Mouse (Mus musculus): ENCODE results near the gene Gtf2a2.

Gene Gtf2a2

DNA sequence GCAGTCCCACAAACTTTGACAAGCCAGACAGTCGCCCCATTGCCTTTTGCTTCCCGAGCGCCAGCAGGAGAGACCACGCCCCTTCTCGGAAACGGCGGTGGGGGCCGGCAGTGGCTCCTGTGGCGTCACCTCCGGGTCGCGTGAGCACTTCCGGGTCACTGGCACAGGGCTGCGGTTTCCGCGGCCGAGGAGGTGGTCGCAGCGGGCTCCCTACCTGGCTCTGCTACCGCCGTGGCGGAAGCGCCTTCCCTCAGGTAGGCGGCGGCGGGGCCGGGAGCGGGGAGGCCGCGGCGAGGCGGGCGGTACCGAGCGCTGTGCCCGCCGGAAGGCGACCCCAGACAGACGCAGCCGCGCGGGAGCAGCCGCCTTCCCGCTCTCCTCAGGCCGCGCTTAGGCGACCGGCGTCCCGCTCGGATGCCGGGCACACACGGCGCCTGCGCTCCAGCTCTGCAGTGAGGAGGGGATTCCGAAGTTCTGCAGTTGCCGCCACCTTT, at the start of gene Gtf2a2:
TSS of gene Gtf2a2 (plus strand) at position 143 of the 494 bp plus-strand sequence.
- DNase-seq (ENCODE audit: low spot score), result peak; percentile 90

DNA sequence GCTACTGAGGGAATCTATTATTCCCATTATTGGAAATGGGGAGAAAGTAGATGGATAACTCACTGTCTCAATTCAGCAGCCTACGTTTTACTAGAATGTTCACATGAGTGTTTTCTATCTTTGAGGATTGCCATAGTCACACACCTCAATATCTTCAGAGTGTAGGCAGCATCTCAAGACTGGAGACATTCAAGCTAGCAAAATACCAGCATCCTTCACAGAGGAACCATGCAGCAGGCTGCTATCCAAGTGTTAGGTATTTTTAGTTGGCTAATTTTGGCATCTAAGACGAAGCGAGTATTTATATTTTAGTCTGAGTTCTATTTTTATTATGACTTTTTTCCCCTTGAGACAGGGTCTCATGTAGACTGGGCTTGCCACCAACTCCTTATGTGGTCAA, 48.0 kb upstream of the Gtf2a2 start:
- no peak for DNase-seq (ENCODE audit: low spot score)

DNA sequence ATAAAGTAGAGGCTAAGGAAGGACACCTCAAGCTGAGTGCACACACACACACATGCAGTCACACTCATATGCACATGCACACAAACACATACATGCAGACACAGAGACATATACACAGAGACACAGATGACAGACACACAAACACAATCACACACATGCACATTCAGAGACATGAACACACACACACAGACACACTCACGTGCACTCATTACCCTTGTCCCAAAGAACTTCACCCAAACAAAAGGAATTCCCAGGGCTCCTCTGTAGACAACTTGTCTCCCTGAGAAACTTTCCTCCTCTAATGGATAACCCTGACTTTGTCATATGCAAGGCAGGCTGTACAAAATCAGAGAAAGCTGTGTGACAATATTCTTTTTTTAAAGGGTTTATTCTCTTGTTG, 26.8 kb upstream of the Gtf2a2 start:
- DNase-seq (ENCODE audit: low spot score), result no peak

- no peak for DNase-seq (ENCODE audit: low spot score)
These were observed 26.3 kb upstream of the Gtf2a2 start for GRCm38 (mm10) chr9:69986063-69986462.

DNA sequence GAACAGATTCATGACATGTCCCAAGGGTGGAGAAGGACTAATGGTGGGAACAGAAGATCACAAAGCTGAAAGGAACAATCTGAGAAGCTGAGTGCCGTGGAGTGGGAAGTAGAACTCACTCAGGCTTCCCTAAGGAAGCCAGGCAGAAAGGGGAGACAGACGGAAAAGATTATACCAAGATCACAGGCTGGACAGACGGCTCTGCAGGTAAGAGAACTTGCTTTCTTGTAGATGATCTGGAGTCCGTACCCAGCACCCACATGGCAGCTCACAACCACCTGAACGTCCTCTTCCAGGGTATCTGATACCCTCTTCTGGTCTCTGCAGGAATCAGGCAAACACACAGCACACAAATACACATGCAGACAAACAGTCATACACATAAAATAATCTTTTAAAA, 25.8 kb upstream of the Gtf2a2 start:
- DNase-seq (ENCODE audit: low spot score), result no peak

GRCm38 (mm10) chr9:69987579-69987978, 24.8 kb upstream of the Gtf2a2 start:
- DNase-seq (ENCODE audit: low spot score), result peak; percentile 46

DNA sequence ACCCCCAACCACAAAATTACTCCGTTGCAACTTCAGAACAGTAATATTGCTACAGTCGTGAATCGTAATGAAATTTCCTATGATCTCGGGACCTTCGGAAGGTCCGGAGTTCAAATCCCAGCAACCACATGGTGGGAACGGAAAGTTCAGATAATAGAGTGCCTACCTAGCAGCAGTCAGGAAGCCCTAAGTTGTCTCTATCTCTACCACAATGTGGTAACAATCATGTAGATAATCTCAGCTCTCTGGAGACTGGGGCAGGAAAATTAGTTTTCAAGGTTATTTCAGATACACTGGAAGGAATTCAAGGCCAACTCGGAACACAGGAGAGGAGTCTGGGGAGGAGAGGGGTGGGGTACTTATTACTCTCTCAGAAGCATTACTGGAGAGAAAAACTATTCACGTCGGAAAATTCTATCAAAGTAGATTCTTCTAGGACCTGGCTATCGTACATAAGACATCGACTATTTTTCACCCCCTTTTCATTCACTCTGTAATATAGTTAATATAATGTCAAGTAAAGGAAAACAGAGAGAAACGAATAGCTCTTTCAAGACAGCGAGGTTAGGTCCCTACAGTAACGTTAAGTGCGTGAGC, 23.5 kb upstream of the Gtf2a2 start:
- no peak for DNase-seq (ENCODE audit: low spot score)

GRCm38 (mm10) chr9:69989303-69990121, 22.8 kb upstream of the Gtf2a2 start, which contains the start of gene Bnip2:
TSS of gene Bnip2 (plus strand) at chr9:69989466.
- peak; percentile 91 for DNase-seq (ENCODE audit: low spot score)

GRCm38 (mm10) chr9:69990346-69990745, 22.0 kb upstream of the Gtf2a2 start:
- peak; percentile 26 for DNase-seq (ENCODE audit: low spot score)

DNA sequence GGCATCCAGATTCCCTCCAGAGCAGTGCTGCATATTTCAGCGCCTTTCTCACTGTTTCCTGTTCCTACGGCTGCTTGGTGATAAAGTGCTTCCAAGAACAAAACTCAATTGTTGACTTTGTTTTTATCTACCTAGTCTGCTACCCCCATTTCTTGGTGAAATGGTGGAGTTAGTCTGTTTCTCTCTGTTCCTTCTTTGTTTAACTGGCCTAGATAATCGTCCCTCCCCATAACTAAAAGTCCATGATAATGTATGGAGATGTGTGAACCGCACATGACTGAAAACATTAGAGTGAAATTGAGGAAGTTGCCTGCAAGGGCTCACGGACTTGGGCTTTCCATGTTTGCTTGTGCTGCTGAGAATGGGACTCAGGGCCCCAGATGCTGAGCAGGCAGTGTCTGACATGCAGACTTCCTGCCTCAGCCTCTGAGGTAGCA, 19.5 kb upstream of the Gtf2a2 start:
- DNase-seq (ENCODE audit: low spot score), result no peak

DNA sequence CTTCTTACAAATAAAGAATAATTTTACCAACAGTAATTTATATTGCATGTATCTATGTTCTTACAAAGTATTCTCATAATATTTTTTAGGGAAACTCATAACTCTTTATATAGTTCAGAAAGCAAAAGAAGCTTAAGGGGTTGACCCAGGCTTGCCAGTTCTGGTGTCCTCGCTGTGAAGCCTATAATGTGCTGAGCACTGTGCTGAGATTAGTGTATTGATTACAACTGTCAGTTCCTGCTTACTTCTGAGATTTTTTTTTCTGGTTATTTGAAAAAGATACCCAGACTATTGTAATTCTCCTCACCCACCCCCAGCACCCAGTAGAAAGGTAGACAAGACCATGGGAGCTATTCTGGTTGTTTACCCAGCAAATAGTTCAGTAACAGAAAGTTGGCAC, 18.9 kb upstream of the Gtf2a2 start:
- no peak for DNase-seq (ENCODE audit: low spot score)

DNA sequence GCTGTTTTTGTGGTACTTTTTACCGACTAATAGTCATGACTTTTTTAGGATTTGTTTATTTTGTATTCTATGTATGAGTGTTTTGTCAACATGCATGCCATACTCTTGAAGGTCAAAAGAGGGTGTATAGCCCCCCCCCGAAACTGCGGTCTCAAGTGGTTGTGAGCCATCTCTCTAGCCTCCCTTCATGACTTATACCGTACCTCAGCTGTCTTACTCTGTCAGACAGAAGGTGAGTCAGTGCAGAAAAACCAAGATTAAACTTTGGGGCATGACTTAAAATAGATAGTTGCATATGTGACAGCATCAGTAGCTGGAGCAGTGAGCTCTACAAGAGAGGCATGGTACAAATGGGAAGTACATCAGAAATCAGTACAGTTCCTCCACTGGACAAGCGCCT, 17.8 kb upstream of the Gtf2a2 start:
- no peak for DNase-seq (ENCODE audit: low spot score)

GRCm38 (mm10) chr9:69999318-69999717, 13.0 kb upstream of the Gtf2a2 start:
- no peak for DNase-seq (ENCODE audit: low spot score)

GRCm38 (mm10) chr9:70003516-70003915, 8.8 kb upstream of the Gtf2a2 start:
- DNase-seq (ENCODE audit: low spot score), result no peak

DNA sequence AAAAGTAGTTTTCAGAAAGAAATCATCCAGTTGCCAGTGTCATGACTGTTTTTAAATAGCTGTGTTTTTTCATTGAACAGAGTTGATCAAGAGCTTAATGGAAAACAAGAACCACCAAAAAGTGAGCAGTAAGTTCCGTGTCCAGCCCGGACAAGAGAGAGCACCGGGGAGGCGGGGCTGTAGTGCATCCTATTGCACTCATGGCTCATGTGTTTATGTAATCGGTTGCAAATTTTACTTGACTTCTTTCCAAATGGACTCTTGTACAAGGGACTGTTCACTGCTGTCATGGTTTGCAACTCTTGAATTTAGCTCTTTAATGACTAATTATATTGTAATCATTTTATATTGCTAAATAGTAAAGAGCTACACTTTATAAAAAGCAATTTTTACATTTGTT, 5.4 kb upstream of the Gtf2a2 start:
- no peak for DNase-seq (ENCODE audit: low spot score)

- DNase-seq (ENCODE audit: low spot score), result no peak
These were observed 4.7 kb upstream of the Gtf2a2 start for GRCm38 (mm10) chr9:70007506-70008248.

DNA sequence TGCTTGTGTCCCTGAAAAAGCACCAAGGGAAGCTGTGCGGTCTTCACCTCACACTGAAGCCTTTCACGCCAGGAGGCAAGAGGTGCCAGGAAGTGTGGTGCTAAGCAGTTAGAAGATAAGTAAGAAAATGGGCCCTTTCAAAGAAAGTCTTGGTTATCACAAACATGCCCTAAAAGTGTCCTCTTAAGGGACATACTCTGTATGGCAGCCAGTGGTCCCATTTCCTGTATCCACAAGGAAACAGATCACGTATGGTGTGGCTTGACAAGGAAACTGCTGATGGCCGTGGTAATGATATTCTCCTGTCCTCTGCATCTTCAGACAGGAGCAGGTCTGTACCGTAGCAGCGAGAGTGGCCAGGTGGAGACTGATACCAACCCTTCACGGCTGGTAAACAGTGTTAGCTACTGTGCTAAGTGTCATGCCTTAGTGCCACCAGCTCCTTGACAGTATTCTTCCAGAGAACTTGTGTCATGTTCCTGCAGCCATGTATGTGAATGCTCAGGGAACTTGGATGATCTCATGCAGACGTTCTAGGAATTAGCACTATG, 2.5 kb upstream of the Gtf2a2 start:
- DNase-seq (ENCODE audit: low spot score), result no peak

GRCm38 (mm10) chr9:70010781-70011473, 1.4 kb upstream of the Gtf2a2 start:
- no peak for DNase-seq (ENCODE audit: low spot score)

- DNase-seq (ENCODE audit: low spot score), result no peak
These were observed 578 bp upstream of the Gtf2a2 start for GRCm38 (mm10) chr9:70011537-70012407.

- no peak for DNase-seq (ENCODE audit: low spot score)
These were observed 3.3 kb downstream of the Gtf2a2 start for GRCm38 (mm10) chr9:70015632-70016031.

- DNase-seq (ENCODE audit: low spot score), result no peak
These were observed 6.5 kb downstream of the Gtf2a2 start for GRCm38 (mm10) chr9:70018879-70019278.

All from c-Kit-positive CD71-positive TER-119-positive erythroid progenitor cells, embryonic 14.5 days (primary cell).